Mouse (Mus musculus) heart, postnatal 0 days (tissue): ENCODE results near the gene Ms4a6c.

Experiments used
- CTCF ChIP-seq: IDR thresholded peaks from 2 replicates; pipeline ENCODE4 v1.5.1; 2016; ENCODE audit warnings: antibody characterized with exemption, control low read depth, low read depth
- EP300 ChIP-seq: IDR thresholded peaks from 2 replicates; pipeline ENCODE4 v1.6.1; 2016; ENCODE audit warnings: antibody characterized with exemption, low read depth

DNA sequence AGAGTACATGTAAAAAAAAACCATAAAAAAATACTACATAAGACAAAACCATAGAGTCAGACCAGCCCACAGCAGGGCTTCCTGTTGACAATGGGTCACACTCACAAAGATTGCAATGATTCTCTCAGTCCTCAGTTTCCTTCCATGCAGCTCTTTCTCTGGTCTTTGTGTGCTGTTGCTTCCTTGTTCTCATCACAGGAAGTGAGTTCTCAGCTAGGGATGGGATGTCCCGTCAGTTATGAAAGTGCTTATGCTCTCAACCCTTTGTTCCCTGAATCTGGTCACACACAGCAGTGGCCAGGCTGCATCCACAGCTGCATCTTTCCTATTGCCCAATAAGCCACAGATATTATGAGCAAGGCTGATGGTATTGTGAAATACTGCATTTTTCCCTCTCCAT, 44.3 kb downstream of the Ms4a6c start:
- TF ChIP-seq CTCF (no peak), EP300 (no peak)
